Mouse (Mus musculus): ENCODE results near the gene Casp9. TPM values are rescaled to one million over a fixed set of nuclear protein-coding genes. Genes with fewer than 3 reads are reported as not detected.
A peak's percentile ranks its signal among the peaks of the same experiment; 100 is the strongest.
"Not testable (repeated sequence)": the region's sequence is repeated elsewhere in the genome, so short reads cannot be mapped to it uniquely, and the experiment has no call there.

Gene Casp9
- polyA plus RNA-seq, 1 experiment from 2014 or later, result 14.2 TPM

DNA sequence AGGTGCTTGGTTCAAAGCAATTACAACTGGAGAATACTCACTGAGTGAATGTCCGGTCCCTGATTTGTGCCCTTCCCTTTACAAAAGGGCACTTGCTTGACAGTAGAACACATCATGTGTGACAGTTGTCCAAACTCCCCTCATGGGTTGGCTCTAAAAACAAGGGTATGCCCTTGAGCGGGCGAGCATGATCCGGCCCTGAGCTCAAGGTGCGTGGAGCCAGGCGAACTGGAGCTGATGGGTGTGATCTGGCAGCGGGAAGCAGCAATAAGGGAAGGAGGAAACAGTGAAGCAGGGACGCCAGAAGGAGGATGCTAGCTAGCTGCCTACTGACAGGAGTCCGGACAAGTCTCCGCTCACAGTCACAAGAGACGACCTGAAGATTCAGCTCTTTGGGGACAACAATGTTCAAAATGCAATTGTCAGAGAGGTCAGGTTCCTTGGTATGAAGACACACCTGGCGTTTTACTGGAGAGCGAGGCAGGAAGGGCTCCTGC is 31.3 kb upstream of the Casp9 start:
- no peaks in the 10 kb centered on the region for H3K27me3 ChIP-seq
- no peak overlapping the region for H3K27ac ChIP-seq
- no peak overlapping the region for H3K4me3 ChIP-seq
- no peaks in the 10 kb centered on the region for H3K9me3 ChIP-seq
- WGBS, result 93% methylated on average over 13 of the region's 13 CpGs
- H3K4me1 ChIP-seq, result peaks cover 20% of the 10 kb centered on the region
- H3K9ac ChIP-seq, result no peak overlapping the region
- H3K36me3 ChIP-seq, result peaks cover 52% of the 10 kb centered on the region
- no peak for ATAC-seq (ENCODE audit: insufficient number of reproducible peaks, insufficient read depth, low FRiP score, low TSS enrichment, low read depth)
- H3K4me2 ChIP-seq, result no peak overlapping the region

DNA sequence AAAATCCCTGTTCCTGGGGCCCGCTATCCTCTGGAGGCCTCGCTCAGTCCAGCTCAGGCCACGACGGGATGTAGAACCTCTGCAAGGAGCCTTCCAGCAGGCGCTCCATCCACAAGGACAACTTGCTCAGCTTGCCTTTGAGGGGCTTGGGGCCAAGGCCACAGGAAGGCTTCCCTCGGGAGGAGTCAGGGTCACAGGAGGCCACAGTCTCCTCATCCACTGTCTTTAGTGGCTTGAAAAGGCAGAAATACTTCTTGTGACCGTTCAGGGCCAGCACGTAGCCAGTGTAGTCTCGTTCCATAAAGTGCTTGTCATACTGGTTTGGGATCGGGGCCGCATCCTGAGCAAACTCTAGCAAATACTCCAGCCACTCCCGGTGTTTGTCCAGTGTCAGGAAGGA is 29.9 kb upstream of the Casp9 start:
- H3K36me3 ChIP-seq, result peaks cover 65% of the 10 kb centered on the region
- no peak for ATAC-seq (ENCODE audit: insufficient number of reproducible peaks, insufficient read depth, low FRiP score, low TSS enrichment, low read depth)

DNA sequence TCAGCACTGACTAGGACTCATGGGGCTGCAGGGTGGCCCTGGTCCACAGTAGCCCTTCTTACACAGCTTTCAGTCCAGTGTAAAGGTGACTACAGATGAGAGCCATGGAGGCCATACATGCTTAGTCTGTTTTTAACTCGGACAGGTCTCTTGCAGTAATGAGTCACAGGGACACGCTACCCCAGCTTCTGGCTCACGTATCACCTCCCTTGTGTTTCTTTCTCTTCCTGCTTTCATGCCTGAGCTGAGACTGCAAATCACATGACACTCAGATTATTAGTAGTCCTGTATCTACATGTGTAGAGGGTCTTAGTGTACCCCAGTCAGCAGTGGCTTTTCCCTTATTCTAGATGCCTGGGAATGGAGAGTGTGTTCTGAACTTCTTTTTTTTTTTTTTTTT is 28.4 kb upstream of the Casp9 start:
- Histone ChIP-seq H3K9ac (no peak overlapping the region), H3K9me3 (no peaks in the 10 kb centered on the region), H3K4me1 (peaks cover 27% of the 10 kb centered on the region), H3K4me3 (no peak overlapping the region), H3K27ac (no peak overlapping the region), H3K27me3 (no peaks in the 10 kb centered on the region), H3K4me2 (no peak overlapping the region), H3K36me3 (peaks cover 80% of the 10 kb centered on the region)
- 94% methylated on average over 3 of the region's 3 CpGs for WGBS
- ATAC-seq (ENCODE audit: insufficient number of reproducible peaks, insufficient read depth, low FRiP score, low TSS enrichment, low read depth), result no peak

More for the DNA sequence above, 29.9 kb upstream of the Casp9 start:
- H3K27ac ChIP-seq, result no peak overlapping the region
- H3K4me2 ChIP-seq, result no peak overlapping the region
- H3K4me3 ChIP-seq, result no peak overlapping the region
- H3K9me3 ChIP-seq, result no peaks in the 10 kb centered on the region
- no peaks in the 10 kb centered on the region for H3K27me3 ChIP-seq
- peaks cover 31% of the 10 kb centered on the region for H3K4me1 ChIP-seq
- 91% methylated on average over 12 of the region's 12 CpGs for whole genome bisulfite sequencing
- no peak overlapping the region for H3K9ac ChIP-seq

DNA sequence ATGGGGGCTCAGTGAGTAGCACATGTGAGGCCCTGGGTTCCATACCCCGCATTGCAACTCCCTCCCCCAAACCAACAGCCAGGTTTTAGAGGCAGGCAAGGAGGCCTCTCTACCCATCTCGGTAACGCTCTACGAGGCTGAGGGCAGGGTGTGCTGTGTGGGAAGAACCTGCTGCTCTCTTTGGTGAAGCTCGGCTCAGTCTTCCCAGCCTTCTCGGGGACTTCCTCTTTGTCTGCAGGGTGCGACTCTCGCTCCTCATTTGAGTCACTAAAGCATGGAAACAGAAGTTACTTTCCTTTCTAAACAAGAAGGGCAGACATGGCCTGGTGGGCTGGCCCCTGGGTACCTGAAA is 27.1 kb upstream of the Casp9 start:
- ATAC-seq (ENCODE audit: insufficient number of reproducible peaks, insufficient read depth, low FRiP score, low TSS enrichment, low read depth), result no peak
- WGBS, result 70% methylated on average over 8 of the region's 8 CpGs
- H3K9me3 ChIP-seq, result no peaks in the 10 kb centered on the region
- H3K27me3 ChIP-seq, result no peaks in the 10 kb centered on the region
- H3K36me3 ChIP-seq, result peaks cover 91% of the 10 kb centered on the region
- H3K9ac ChIP-seq, result 0 out of 2 replicates have a peak overlapping the region, but pooled peaks have one; percentile 27
- peak overlapping the region; percentile 38 for H3K4me2 ChIP-seq
- H3K4me1 ChIP-seq, result peaks cover 27% of the 10 kb centered on the region
- H3K27ac ChIP-seq, result peak overlapping the region; percentile 96
- no peak overlapping the region for H3K4me3 ChIP-seq

DNA sequence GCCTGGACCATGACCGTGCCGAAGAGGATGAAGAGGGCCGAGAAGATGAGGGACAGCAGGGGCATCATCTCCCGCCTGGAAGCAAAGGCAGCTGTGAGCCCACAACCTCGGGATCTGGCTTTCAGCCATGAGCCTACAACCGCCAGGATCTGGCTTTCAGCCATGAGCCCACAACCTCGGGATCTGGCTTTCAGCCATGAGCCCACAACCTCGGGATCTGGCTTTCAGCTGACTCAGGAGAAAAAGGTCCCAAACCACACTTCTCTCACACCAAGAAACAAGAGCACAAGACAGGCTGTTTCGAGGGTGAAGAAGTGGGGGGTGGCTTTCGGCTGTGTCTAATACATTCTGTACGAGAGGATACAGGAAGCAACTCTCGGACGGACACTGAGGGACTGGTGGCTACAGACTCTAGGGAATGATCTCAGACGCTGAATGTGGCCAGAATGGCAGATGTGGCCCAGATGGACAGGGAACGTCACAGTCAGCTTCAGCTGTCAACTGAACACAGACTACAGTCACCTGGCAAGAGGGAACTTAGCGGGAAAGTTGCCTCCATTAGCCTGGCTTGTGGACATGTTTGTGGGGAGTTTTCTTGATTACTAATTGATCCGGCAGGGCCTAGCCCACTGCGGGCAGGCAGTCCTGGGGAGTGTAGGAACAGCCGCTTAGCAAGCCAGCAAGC is 26.6 kb upstream of the Casp9 start:
- Histone ChIP-seq H3K9me3 (no peaks in the 10 kb centered on the region), H3K36me3 (peaks cover 91% of the 10 kb centered on the region), H3K4me2 (peak overlapping the region; percentile 38), H3K9ac (0 out of 2 replicates have a peak overlapping the region, but pooled peaks have one; percentile 33), H3K4me1 (peaks cover 27% of the 10 kb centered on the region), H3K27me3 (no peaks in the 10 kb centered on the region), H3K4me3 (no peak overlapping the region), H3K27ac (peak overlapping the region; percentile 96)
- peak; percentile 49 for ATAC-seq (ENCODE audit: insufficient number of reproducible peaks, insufficient read depth, low FRiP score, low TSS enrichment, low read depth)
- WGBS, result 41% methylated on average over 19 of the region's 19 CpGs

DNA sequence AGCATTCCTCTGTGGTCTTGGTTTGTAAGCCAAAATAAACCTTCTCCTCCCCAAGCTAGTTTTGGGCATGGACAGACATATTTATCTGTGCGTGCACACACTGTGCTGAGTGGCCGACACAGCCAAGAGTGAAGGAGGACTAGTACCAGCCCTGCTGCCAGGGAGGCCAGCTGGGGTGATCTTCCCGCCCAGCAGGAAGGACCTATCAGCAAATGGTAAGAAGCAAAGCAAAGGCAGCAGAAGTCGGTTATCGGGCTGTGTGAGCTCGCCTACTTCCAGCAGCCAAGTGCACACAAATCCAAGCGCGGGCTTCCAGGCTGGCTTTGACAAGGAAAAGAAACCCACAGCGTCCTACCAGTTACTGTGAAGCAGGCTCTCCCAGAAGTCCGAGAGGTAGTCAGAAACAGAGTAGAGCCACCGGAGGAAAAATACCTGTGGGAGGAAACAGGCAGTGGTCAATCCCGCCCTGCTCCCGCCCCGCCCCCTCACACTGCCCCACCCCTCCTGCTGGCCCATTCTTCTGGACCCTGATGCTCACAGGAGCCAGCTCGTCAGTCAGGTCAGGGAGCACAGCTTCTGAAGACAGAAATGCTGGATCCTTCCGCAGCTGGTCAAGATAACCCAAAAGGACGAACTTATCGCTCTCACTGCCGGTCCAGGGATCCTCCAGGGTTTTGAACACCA is 25.9 kb upstream of the Casp9 start:
- Histone ChIP-seq H3K4me1 (peaks cover 27% of the 10 kb centered on the region), H3K36me3 (peaks cover 91% of the 10 kb centered on the region), H3K27ac (peak overlapping the region; percentile 96), H3K27me3 (no peaks in the 10 kb centered on the region), H3K9me3 (no peaks in the 10 kb centered on the region), H3K4me3 (no peak overlapping the region), H3K4me2 (peak overlapping the region; percentile 38; the same call in 1 of the 2 replicates), H3K9ac (no peak overlapping the region)
- WGBS, result 72% methylated on average over 19 of the region's 19 CpGs
- ATAC-seq (ENCODE audit: insufficient number of reproducible peaks, insufficient read depth, low FRiP score, low TSS enrichment, low read depth), result peak; percentile 78

DNA sequence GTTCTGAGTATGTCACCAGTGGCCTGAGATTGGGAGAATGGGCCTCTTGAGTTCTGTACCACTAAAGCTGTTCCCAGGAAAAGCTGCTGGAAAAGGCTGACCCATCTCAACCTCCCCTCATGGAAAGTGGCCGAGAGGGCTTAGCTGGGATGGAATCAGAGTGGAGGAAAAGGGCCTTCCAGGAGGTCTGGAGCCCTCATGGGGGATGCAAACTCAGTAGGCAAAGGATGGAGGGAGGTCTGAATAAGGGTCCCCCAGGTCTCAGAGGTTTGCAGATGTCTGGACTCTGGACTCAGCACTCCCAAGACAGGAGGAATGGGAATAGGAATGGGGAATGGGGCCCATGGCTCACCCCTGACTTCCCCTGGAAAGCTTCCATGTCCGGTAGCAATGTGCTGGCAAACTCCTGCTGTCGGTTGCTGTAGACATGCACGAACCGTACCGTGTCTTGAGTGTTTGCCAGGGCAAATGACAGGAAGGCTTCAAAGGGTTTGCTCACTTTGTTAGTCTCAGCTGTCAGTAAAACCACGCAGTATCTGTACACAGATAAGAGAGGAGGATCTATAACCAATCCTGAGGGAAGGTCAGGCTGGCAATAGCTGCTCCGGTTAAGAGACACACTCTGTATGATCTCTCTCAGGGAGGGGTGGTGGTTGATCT is 23.8 kb upstream of the Casp9 start:
- ATAC-seq (ENCODE audit: insufficient number of reproducible peaks, insufficient read depth, low FRiP score, low TSS enrichment, low read depth), result no peak
- 92% methylated on average over 8 of the region's 8 CpGs for WGBS

DNA sequence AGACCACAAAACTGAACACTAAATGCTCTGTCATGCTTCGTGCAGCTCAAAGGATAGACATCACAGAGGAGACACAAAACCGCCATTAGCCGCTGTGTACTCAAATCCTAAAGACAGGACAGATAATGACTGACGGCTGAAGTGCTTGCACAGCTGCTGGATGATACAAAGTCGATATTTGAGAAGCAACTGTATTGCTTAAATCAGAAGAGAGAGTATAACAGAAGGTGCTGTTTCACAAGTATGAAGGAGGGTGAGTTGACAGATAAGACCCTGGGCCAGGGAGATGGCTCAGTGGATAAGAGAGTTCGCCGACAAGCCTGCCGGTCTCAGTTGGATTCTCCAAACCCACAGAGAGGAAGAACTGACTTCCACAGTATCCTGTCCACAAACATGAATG is 21.6 kb upstream of the Casp9 start:
- H3K4me3 ChIP-seq, result no peak overlapping the region
- no peak overlapping the region for H3K27ac ChIP-seq
- no peaks in the 10 kb centered on the region for H3K9me3 ChIP-seq
- H3K9ac ChIP-seq, result no peak overlapping the region
- H3K4me2 ChIP-seq, result no peak overlapping the region
- no peak for ATAC-seq (ENCODE audit: insufficient number of reproducible peaks, insufficient read depth, low FRiP score, low TSS enrichment, low read depth)
- H3K27me3 ChIP-seq, result no peaks in the 10 kb centered on the region
- peaks cover 16% of the 10 kb centered on the region for H3K4me1 ChIP-seq
- peaks cover 94% of the 10 kb centered on the region for H3K36me3 ChIP-seq
- 88% methylated on average over 8 of the region's 8 CpGs for WGBS

More for the DNA sequence above, 23.8 kb upstream of the Casp9 start:
- Histone ChIP-seq H3K4me2 (no peak overlapping the region), H3K9ac (no peak overlapping the region), H3K27me3 (no peaks in the 10 kb centered on the region), H3K36me3 (peaks cover 91% of the 10 kb centered on the region), H3K4me3 (no peak overlapping the region), H3K27ac (no peak overlapping the region), H3K4me1 (peaks cover 27% of the 10 kb centered on the region), H3K9me3 (no peaks in the 10 kb centered on the region)

DNA sequence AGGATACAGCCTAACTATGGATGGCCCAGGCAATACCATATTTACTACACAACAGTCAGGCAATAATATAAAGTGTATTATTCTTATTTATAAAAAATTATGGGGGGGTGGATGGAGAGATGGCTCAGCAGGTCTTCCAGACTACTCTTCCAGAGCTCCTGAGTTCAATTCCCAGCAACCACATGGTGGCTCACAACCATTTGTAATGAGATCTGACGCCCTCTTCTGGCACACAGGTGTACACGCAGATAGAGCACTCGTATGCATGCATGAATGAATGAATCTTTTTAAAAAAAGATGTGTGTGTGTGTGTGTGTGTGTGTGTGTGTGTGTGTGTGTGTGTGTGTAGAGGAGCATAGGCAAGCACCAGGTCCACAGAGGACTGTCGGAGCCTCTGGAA is 20.4 kb upstream of the Casp9 start:
- H3K36me3 ChIP-seq, result peaks cover 92% of the 10 kb centered on the region
- 81% methylated on average over 3 of the region's 4 CpGs for WGBS
- not testable (repeated sequence) for H3K27ac ChIP-seq

DNA sequence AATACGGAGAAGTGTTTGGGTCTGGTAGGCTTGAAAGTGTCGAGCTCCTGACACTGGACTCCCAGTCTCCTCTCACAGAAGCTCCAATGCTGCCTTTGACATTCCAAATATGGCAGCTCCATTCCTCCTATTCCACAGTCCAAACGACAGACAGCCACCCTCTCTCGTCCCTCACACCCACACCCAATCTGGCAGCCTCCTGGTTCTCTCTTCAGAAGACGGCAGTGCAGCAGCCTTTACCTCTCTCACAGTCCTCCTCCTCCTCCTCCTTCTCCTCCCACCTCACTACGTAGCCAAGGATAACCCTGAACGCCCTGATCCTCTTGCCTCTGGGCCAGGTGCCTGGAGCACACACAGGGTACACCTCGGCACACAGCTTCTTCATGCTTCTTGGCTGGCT is 13.6 kb upstream of the Casp9 start:
- Histone ChIP-seq H3K4me3 (no peak overlapping the region), H3K9ac (no peak overlapping the region), H3K27me3 (no peaks in the 10 kb centered on the region), H3K27ac (no peak overlapping the region), H3K9me3 (no peaks in the 10 kb centered on the region), H3K4me2 (no peak overlapping the region), H3K36me3 (peaks cover 89% of the 10 kb centered on the region), H3K4me1 (no peaks in the 10 kb centered on the region)
- ATAC-seq (ENCODE audit: insufficient number of reproducible peaks, insufficient read depth, low FRiP score, low TSS enrichment, low read depth), result no peak
- 88% methylated on average over 8 of the region's 8 CpGs for WGBS

More for the DNA sequence above, 20.4 kb upstream of the Casp9 start:
- not testable (repeated sequence) for H3K4me3 ChIP-seq; H3K4me2 ChIP-seq; H3K4me1 ChIP-seq; H3K27me3 ChIP-seq; H3K9me3 ChIP-seq; H3K9ac ChIP-seq; ATAC-seq (ENCODE audit: insufficient number of reproducible peaks, insufficient read depth, low FRiP score, low TSS enrichment, low read depth)

DNA sequence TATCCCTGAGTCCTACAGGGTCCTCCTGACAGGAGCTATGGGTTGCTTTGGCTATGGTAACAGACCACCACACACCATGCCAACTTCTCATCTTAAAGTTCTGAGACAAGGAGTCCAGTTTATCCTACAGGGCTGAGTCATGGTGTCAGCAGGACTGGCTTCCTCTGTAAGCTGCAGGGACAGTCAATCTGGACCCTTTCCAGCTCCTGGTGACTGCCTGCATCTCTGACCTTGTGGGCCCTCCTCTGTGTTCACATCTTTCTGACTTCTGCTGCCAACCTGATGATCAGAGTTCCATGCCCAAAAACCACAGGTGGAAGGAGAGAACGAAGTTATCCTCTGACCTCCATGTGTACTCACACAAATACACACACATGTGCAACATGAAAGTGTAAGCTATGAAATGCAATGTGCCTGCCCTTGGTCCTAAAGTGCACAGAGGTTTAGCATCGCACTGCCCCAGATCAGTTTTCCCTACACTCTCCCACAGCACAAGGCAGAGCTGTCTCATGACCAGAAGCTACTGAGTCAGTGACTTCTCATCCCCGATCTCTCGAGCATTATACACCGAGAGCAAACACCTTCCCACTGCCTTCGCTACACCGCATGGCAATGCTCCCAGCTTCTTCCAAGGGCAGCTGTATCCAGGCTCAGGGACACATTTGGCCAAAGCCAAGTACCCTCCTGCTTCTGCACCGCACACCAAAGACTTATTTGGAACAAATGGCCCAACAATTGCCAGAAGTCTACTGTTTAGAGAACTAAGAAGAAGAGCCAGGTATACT is 12.0 kb upstream of the Casp9 start:
- H3K4me2 ChIP-seq, result no peak overlapping the region
- no peak for ATAC-seq (ENCODE audit: insufficient number of reproducible peaks, insufficient read depth, low FRiP score, low TSS enrichment, low read depth)
- no peak overlapping the region for H3K27ac ChIP-seq
- H3K4me3 ChIP-seq, result no peak overlapping the region
- peaks cover 89% of the 10 kb centered on the region for H3K36me3 ChIP-seq
- no peaks in the 10 kb centered on the region for H3K4me1 ChIP-seq
- 94% methylated on average over 8 of the region's 8 CpGs for WGBS
- H3K27me3 ChIP-seq, result no peaks in the 10 kb centered on the region
- no peak overlapping the region for H3K9ac ChIP-seq
- no peaks in the 10 kb centered on the region for H3K9me3 ChIP-seq
